Comparison of ENCODE assay signal across 9 mouse cellular contexts in the genomic region with DNA sequence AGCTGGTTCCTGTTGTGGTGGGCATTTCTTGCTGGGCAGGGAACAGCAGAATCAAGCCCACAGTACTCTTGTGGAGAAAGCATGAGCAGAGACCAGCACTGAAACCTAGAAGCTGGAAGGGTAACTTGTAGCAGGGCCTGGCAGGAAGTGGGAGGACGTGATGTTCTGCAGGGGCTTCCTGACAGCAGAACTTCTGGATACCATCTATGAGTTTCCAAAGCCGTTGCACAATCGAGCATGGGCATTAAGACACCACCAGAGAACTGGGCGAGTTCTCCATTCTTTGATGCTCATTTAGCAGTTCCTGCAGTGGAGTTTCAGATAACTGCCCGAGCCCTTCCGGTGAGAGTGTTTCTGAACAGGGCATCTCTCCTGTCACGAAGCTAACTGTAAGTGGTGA. TPM values are rescaled to one million over a fixed set of nuclear protein-coding genes. Genes with fewer than 3 reads are reported as not detected.
DNase-seq lines count a peak whose midpoint lies in the region; ATAC-seq and TF ChIP-seq lines count a peak whose summit lies in the region.
"Had no signal": no experiment of that assay in that cellular context is flagged by ENCODE, and none has a peak within 500 bp of the region (broad histone marks: within the 10 kb centered on the region; RNA-seq: fewer than 3 reads in every experiment).

No protein-coding gene starts in this region.

- no peaks in the 10 kb centered on the region for H3K36me3 ChIP-seq in limb, embryonic 14.5 days (ENCODE audit: control insufficient read depth, insufficient read depth, low read length)
- no peaks in the 10 kb centered on the region for H3K36me3 ChIP-seq in limb, embryonic 10.5 days
- no peaks in the 10 kb centered on the region for H3K36me3 ChIP-seq in lung, postnatal 0 days (ENCODE audit: insufficient read depth, low read length)
- H3K36me3 ChIP-seq in forebrain, embryonic 10.5 days (replicated peaks), result no peaks in the 10 kb centered on the region
- H3K36me3 ChIP-seq: kidney, embryonic 15.5 days had no signal

- ATAC-seq in limb, embryonic 14.5 days (ENCODE audit: low FRiP score, low read depth), result no peak
- ATAC-seq in lung, postnatal 0 days, result peak; percentile 26

- H3K4me1 ChIP-seq in limb, embryonic 14.5 days (ENCODE audit: control insufficient read depth, insufficient read depth, low read length), result peaks cover 9% of the 10 kb centered on the region
- peaks cover 13% of the 10 kb centered on the region for H3K4me1 ChIP-seq in limb, embryonic 10.5 days
- H3K4me1 ChIP-seq in lung, postnatal 0 days (ENCODE audit: insufficient read depth, low read depth, low read length), result no peaks in the 10 kb centered on the region
- no peaks in the 10 kb centered on the region for H3K4me1 ChIP-seq in forebrain, embryonic 10.5 days
- H3K4me1 ChIP-seq: kidney, embryonic 15.5 days had no signal

- H3K27me3 ChIP-seq in limb, embryonic 14.5 days (ENCODE audit: control insufficient read depth, insufficient read depth, low read length), result no peaks in the 10 kb centered on the region
- H3K27me3 ChIP-seq in limb, embryonic 10.5 days (ENCODE audit: low read depth, poor library complexity, severe bottlenecking), result no peaks in the 10 kb centered on the region
- no peaks in the 10 kb centered on the region for H3K27me3 ChIP-seq in lung, postnatal 0 days (replicated peaks; ENCODE audit: insufficient read depth, low read length)
- H3K27me3 ChIP-seq in forebrain, embryonic 10.5 days (ENCODE audit: poor library complexity, severe bottlenecking), result no peaks in the 10 kb centered on the region
- H3K27me3 ChIP-seq: kidney, embryonic 15.5 days had no signal

- TF ChIP-seq CTCF in lung, postnatal 0 days (IDR thresholded peaks at IDR 0.05), result no peak

- 88% methylated on average over 7 of the region's 7 CpGs for WGBS in limb, embryonic 14.5 days
- 88% methylated on average over 7 of the region's 7 CpGs for WGBS in limb, embryonic 10.5 days
- WGBS in lung, postnatal 0 days, result 61% methylated on average over 7 of the region's 7 CpGs
- WGBS in forebrain, embryonic 10.5 days, result 94% methylated on average over 7 of the region's 7 CpGs

- no peak overlapping the region for H3K9ac ChIP-seq in limb, embryonic 14.5 days (ENCODE audit: low read depth, low read length, severe bottlenecking)
- no peak overlapping the region for H3K9ac ChIP-seq in lung, postnatal 0 days (replicated peaks; ENCODE audit: low read depth)
- H3K9ac ChIP-seq: kidney, embryonic 15.5 days had no signal

- no peak overlapping the region for H3K4me2 ChIP-seq in limb, embryonic 14.5 days (replicated peaks; ENCODE audit: low read depth, low read length, severe bottlenecking)
- H3K4me2 ChIP-seq in lung, postnatal 0 days (replicated peaks; ENCODE audit: low read depth, low read length), result no peak overlapping the region
- H3K4me2 ChIP-seq: kidney, embryonic 15.5 days had no signal

- peak; percentile 33; the same call in 1 of the 2 replicates for TF ChIP-seq EP300 in lung, postnatal 0 days (IDR thresholded peaks at IDR 0.05)

- H3K4me3 ChIP-seq in limb, embryonic 14.5 days (replicated peaks; ENCODE audit: low read length), result no peak overlapping the region
- H3K4me3 ChIP-seq in limb, embryonic 10.5 days, result no peak overlapping the region
- no peak overlapping the region for H3K4me3 ChIP-seq in lung, postnatal 0 days (ENCODE audit: low read depth, low read length)
- H3K4me3 ChIP-seq in forebrain, embryonic 10.5 days, result no peak overlapping the region
- H3K4me3 ChIP-seq: kidney, embryonic 15.5 days had no signal

- DNase-seq in adrenal gland, adult (ENCODE audit: inconsistent age in 2 of 2, low spot score in 1 of 2), result peak; percentile 13 to 48
- no peak for DNase-seq in adrenal gland, postnatal 10 days
- DNase-seq in limb, embryonic 14.5 days (ENCODE audit: low spot score), result peak; percentile 2
- DNase-seq in limb, embryonic 10.5 days (ENCODE audit: low spot score), result no peak
- DNase-seq in lung, postnatal 0 days (ENCODE audit: low spot score), result peak; percentile 52
- DNase-seq in thymus, postnatal 14 days, result peak; percentile 47
- no peak for DNase-seq in forebrain, embryonic 10.5 days (ENCODE audit: extremely low spot score, low spot score)
- DNase-seq in T-cell, adult 2 months (ENCODE audit: low spot score), result no peak

- H3K27ac ChIP-seq in limb, embryonic 14.5 days (replicated peaks; ENCODE audit: low read depth, low read length), result no peak overlapping the region
- no peak overlapping the region for H3K27ac ChIP-seq in limb, embryonic 10.5 days
- no peak overlapping the region for H3K27ac ChIP-seq in lung, postnatal 0 days (ENCODE audit: low read length)
- no peak overlapping the region for H3K27ac ChIP-seq in forebrain, embryonic 10.5 days
- H3K27ac ChIP-seq: kidney, embryonic 15.5 days had no signal

- H3K9me3 ChIP-seq in limb, embryonic 14.5 days (ENCODE audit: control insufficient read depth, low read length), result no peaks in the 10 kb centered on the region
- no peaks in the 10 kb centered on the region for H3K9me3 ChIP-seq in limb, embryonic 10.5 days (replicated peaks)
- H3K9me3 ChIP-seq in lung, postnatal 0 days (ENCODE audit: low read length), result no peaks in the 10 kb centered on the region
- H3K9me3 ChIP-seq in forebrain, embryonic 10.5 days, result no peaks in the 10 kb centered on the region
- H3K9me3 ChIP-seq: kidney, embryonic 15.5 days had no signal

- no peak for TF ChIP-seq POLR2A in limb, embryonic 14.5 days (IDR thresholded peaks at IDR 0.05; ENCODE audit: borderline replicate concordance, extremely low read depth, insufficient read depth, insufficient read length)

RNA-seq across cellular contexts. Expression of a gene that starts 6.6 kb away (rescaled TPM):
- total RNA-seq in adrenal gland, postnatal 10 days (2021), result 10 to 100 TPM; 10.7 to 14.5 TPM
- 10.1 and 12.9 TPM in 2 replicates for polyA plus RNA-seq in limb, embryonic 14.5 days (2012; rRNA removed)
- polyA plus RNA-seq in limb, embryonic 14.5 days (2014; fragmentation: Nextera tagmentation; extraction: Ambion mirVana), result 17.3 and 18.2 TPM in 2 replicates
- 2.8 and 3.3 TPM in 2 replicates for polyA plus RNA-seq in limb, embryonic 10.5 days (2016; fragmentation: Nextera tagmentation; extraction: Ambion mirVana)
- 6.6 and 8.6 TPM in 2 replicates for polyA plus RNA-seq in lung, postnatal 0 days (2015; fragmentation: Nextera tagmentation; extraction: Ambion mirVana)
- 3.6 and 5.6 TPM in 2 replicates for polyA plus RNA-seq in forebrain, embryonic 10.5 days (2016; fragmentation: Nextera tagmentation; extraction: Ambion mirVana)

Comparison
In these comparisons a context has a peak if more than half of its experiments do, and no peak if none do; other contexts are left out.
1. DNase-seq: peak in adrenal gland, adult (2 of 2), limb, embryonic 14.5 days (single experiment), lung, postnatal 0 days (single experiment) and thymus, postnatal 14 days (single experiment); none in adrenal gland, postnatal 10 days (single experiment), limb, embryonic 10.5 days (single experiment), forebrain, embryonic 10.5 days (single experiment) and T-cell, adult 2 months (single experiment).